Mouse (Mus musculus) embryonic fibroblast, embryonic 13.5 days (primary cell): ENCODE data around the gene Ubash3b.

Source experiments
- CTCF ChIP-seq: IDR thresholded peaks from 2 replicates; pipeline ENCODE4 v1.5.1; 2011; ENCODE audit warnings: mild to moderate bottlenecking, control low read depth, low read length, moderate library complexity, borderline replicate concordance; ENCODE audit not compliant: insufficient read depth
- POLR2A ChIP-seq: IDR thresholded peaks from 2 replicates; pipeline ENCODE4 v1.6.1; 2011; ENCODE audit warnings: low read depth, mild to moderate bottlenecking, control low read depth, low read length, moderate library complexity

- TF ChIP-seq POLR2A (no peak), CTCF (no peak)
Observed at GRCm38 (mm10) chr9:41103722-41104121, 57.8 kb downstream of the Ubash3b start.
